Mouse (Mus musculus) embryonic fibroblast, embryonic 13.5 days (primary cell): ENCODE data around the gene Ptx4.

Experiments used
- CTCF ChIP-seq: IDR thresholded peaks from 2 replicates; pipeline ENCODE4 v1.5.1; 2011; ENCODE audit warnings: mild to moderate bottlenecking, control low read depth, low read length, moderate library complexity, borderline replicate concordance; ENCODE audit not compliant: insufficient read depth
- POLR2A ChIP-seq: IDR thresholded peaks from 2 replicates; pipeline ENCODE4 v1.6.1; 2011; ENCODE audit warnings: low read depth, mild to moderate bottlenecking, control low read depth, low read length, moderate library complexity

- TF ChIP-seq CTCF: no peak
- TF ChIP-seq POLR2A: no peak
Observed at GRCm38 (mm10) chr17:25090450-25090849, 30.1 kb upstream of the Ptx4 start.
